Mouse (Mus musculus) spleen, adult 18-20 months (tissue): ENCODE results near the gene Gm44579.
A peak's percentile ranks its signal among the peaks of the same experiment; 100 is the strongest.

Source experiments
- DNase-seq, 2 experiments: peaks; one replicate each; pipeline ENCODE4 v3.0.0; 2022; ENCODE audit warnings: mixed read lengths in 2 of 2

The Gm44579 gene

DNA sequence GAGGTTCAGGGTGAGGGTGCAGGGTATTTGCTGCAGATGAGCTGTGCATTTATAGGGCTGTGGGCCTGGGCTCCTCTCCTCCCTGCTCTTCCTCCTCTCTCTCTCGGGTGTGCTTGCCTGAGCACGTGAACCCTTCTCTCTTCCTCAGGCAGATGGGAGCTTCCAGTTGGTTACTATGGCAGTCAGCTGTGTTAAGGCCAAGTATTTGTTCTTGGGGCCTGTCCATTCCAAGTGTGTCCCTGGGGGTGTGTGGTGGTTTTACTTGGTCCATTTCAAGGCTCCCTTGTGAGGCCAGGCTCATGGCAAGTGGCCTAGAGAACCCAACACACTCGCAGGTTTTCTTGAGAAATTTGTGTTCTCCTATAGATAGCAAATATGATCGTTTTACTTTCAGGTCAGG lies at the start of gene Gm44579, which contains the start of gene Olfr287:
Gene Gm44579, minus strand, starts transcription at position 101 of the 400 bp plus-strand sequence.
Gene Olfr287, minus strand, starts transcription at position 180 of the 400 bp plus-strand sequence.
- DNase-seq = no peak

DNA sequence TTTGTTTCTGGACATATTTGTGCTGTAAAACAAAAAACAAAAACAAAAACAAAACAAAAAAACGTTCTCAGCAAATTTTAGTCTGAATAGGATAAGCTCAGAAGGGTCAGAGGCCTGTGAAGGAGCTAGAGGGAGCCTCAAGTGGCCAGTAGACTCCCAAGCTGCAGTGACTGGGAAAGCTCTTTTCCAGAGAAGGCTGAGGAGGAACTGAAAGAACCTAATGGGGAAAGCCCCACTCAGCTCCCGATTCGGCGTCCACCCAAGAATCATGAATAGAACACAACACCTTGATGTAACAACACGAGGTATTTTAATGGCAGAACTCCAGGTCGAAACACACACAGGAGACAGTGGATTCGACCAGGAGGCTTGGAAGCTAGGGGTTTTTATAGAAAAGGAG lies 37.0 kb upstream of the Gm44579 start:
- DNase-seq = no peak

DNA sequence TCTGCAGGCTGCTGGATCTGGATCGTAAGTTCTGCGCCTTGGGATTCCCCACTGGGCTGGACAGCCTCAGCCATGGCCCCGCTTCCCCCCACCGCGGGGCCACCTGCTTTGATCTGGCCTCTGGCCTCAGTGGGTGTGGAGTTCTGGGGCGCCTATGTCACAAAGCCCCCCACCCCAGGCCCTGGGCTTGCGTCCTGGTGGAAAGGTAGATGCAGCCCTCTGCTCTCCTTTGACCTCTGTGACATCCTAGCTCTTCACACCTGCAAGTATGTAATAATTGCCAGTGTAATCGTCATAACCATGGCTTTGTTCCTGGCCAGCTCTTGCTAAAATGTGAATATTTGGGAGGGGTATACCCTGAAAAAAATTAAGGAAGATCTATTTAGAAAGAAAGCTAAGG lies 36.4 kb upstream of the Gm44579 start, which contains the start of gene H1fnt:
Gene H1fnt, minus strand, starts transcription at position 101 of the 400 bp plus-strand sequence.
- DNase-seq = no peak

DNA sequence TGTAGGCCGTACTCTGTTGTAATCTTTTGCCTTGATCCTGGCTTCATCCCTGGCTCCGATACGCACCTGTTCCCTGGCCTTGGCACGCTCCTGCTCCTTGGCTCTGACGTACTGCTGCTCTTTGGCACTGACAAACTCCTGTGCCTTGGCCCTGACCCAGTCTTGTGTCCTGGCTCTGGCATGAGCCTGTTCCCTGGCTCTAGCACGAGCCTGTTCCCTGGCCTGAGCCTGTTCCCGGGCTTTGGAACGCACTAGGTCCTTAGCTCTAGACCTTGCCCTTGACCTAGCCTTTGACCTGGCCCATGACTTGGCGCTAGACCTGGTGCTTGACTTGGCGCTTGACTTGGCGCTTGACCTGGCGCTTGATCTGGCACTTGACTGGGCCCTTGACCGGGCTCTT lies 35.5 kb upstream of the Gm44579 start:
- no peak for DNase-seq

DNA sequence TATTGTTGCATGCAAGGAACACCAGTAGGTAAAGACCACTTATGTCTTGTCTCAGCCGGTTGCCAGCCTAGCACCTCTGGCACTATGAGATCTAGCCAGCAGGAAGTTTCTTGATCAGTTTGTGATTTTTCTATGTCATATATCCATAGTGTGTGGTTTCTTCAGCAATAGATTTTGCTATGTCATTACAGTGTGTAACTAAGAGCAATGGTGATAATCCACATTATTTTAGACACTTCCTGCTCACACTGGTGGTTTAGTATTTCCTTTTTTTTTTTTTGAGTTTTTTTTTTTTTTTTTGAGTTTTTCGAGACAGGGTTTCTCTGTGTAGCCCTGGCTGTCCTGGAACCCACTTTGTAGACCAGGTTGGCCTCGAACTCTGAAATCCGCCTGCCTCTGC lies 14.7 kb upstream of the Gm44579 start:
- DNase-seq = no peak

DNA sequence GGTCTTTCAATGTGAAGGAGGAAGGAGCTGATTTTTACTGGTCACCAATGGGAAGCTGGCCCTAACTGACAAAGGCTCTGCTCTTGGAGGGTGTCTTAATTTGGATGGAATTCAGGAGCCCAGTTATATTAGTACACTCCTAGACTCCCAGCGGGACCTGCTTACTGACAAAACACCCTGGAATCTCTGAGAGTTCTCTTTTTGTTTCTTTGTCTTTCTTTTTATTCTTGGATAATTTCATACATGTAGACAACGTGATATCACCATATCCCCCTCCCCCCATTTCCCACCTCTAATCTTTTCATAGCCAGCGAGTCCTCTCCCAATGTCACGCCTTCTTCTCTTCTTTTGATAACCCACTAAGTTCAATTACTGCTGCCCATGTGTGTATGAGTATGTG lies 13.6 kb upstream of the Gm44579 start, which contains the start of gene Olfr286:
Gene Olfr286, minus strand, starts transcription at position 101 of the 400 bp plus-strand sequence.
- DNase-seq = no peak

DNA sequence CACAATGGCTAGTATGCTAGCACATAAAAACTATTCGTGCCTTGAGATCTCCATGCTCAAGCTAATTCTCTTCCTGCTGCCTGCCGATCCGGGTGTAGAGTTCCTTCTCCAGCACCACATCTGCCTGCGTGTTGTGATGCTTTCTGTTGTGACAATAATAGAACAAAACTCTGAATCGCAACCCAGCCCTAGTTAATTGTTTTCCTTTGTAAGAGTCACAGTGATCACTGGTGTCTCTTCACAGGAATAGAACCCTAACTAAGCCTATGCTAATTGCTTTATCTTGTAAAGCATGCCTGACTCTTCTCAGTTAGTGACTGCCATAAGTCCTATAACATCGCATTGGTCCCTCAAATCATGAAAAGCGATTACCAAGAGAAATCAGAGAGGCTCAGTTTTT lies 5.3 kb upstream of the Gm44579 start:
- no peak for DNase-seq

DNA sequence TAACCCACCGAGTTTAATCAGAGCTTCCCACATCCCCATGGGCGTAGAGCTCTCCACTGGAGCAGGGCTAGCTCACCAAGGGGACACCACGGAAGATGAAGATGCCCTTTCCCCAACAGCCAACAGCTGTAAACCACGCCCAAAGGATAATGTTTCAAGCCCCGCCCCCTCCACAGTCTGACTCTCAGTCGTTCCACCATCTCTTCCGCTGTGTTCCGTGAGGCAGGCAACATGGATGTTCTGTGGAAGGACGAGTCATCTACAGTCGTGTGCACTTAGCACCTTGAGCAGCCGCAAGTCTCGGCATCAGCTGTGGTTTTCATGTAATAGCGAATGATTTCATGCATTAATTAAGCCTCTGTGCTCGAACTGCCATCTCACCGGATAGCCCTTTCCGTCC lies 4.8 kb upstream of the Gm44579 start:
- DNase-seq = no peak

DNA sequence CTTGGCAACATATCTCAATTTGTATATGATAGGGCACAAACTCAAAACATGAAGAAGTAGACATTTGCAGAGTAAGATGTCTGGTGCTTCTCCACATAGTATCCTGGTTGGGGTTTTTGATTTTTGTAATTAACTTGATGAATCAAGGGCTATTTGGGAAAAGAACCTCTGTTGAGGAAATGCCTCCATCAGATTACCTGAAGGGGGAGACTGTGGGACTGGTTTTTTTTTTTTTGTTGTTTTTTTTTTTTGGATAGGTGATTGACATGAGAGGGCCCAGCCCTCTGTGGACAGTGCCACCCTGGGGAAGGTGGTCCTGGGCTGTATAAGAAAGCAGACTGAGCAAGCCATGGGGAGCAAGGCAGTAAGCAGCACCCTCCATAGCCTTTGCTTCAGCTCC lies 1.6 kb upstream of the Gm44579 start:
- DNase-seq = no peak

DNA sequence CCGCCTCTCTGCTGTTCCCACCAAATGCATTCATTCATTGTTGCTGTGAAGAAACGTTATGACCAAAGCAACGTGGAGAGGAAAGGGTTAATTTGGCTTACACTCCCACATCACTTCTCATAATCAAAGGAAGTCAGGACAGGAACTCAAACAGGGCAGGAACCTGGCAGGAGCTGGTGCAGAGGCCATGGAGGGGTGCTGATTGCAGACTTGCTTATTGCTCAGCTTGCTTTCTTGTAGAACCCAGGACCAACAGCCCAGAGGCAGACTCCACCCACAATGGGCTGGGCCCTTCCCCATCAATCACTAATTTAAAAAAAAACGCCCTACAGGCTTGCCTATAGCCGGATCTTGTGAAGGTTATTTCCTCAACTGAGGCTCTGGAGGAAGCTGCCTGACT lies 6.6 kb downstream of the Gm44579 start:
- no peak for DNase-seq

DNA sequence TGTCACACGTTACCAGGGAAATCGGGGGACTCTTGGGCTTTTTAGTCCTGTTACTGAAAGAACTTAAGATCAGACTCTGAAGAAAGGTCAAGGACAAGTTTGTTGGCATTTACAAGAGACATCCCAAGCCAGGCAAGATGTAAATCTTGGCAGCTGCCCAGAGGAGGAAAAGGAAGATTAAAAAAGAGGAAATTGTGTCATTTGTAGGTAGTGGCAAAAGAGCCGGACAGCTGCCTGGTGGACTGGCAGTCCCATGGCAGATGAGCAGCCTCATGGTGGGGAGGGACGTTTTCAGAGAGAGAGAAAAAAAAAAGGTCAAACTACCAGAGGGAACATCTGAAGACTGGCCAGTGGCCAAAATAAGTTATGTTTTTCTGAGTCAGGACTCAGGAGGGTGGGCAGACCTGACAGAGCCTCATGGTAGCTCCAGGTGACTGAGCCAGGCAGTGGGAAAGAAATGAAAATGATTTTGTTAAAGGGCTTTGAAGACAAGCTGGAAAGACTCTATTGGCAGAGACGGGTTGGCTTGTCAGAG lies 7.4 kb downstream of the Gm44579 start:
- no peak for DNase-seq

DNA sequence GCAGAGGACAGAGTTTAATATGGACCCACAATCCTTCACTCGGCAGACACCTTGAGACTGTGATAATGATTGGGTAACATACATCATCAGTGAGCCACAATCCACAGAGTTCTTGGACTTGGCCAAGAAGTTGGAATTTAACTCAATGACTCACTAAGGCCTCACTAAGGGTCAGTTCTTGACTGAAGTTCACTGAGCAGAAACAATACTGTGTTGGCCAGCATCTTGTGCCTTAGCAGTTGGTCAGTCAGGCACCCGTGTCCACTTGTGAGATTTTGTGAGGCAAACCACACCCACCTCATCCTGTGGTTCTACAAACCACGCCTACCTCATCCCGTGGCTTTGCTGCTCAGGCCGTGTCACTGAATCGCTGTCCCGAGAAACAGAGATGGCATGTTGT lies 11.1 kb downstream of the Gm44579 start:
- no peak for DNase-seq

DNA sequence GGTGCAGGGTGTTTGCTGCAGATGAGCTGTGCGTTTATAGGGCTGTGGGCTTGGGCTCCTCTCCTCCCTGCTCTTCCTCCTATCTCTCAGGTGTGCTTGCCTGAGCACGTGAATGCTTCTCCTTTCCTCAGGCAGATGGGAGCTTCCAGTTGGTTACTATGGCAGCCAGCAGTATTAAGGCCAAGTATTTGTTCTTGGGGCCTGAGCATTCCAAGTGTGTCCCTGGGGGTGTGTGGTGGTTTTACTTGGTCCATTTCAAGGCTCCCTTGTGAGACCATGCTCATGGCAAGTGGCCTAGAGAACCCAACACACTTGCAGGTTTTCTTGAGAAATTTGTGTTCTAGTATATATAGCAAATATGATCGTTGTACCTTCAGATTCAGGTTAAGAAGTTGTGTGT lies 25.3 kb downstream of the Gm44579 start, which contains the start of gene Olfr288:
Gene Olfr288, minus strand, starts transcription at position 101 of the 400 bp plus-strand sequence.
- DNase-seq = no peak

DNA sequence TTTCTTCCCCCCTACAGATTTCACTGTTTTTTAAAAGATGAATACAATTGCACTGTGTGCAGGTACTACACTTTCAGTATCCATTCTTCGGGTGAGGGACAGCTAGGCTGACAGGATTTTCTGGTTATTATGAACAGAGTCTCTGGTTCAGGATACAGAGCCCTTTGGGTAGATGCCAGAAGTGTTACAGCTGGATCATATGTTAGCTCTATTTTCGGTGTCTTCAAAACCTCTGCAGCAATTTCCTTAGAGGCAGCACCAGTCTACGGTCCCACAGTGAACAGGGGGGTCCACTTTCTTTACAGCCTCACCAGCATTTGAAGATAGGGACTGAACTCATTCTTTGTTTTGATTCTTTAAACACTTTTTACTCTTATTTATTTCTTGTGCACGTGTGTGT lies 36.3 kb downstream of the Gm44579 start:
- DNase-seq = no peak

DNA sequence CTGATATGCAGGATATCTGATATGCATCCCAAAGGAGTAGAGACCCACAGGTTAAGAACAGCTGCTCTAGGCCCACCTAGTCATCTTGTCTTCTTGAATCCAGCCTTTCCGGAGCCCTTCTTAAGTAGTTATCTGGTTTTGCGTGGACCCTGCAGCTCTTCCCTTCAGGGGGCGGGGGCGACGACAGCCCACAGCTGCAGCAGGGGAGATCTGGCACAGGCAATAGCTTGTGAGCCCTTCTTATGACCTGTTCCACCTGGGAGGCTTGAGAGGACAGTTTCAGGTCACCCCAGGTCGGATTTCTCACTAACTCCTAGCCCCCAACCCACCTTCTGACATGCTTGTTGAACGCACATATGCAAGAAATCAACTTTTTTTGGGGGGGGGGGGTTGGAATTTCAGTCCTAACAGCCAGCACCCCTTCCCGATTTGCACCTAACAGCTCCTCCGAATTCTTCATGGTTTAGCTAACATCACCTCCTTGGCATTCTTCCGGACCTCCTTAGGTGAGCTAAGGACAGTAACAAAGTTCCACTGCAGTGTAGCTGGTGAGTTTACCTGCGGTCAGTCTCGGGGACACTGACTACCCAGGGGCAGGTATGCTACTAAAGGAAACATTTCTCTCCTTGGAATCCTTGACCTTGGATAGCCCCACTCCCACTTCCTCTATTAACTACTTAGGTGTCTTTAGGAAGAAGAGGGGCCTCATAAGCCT lies 38.8 kb downstream of the Gm44579 start:
- DNase-seq = no peak

DNA sequence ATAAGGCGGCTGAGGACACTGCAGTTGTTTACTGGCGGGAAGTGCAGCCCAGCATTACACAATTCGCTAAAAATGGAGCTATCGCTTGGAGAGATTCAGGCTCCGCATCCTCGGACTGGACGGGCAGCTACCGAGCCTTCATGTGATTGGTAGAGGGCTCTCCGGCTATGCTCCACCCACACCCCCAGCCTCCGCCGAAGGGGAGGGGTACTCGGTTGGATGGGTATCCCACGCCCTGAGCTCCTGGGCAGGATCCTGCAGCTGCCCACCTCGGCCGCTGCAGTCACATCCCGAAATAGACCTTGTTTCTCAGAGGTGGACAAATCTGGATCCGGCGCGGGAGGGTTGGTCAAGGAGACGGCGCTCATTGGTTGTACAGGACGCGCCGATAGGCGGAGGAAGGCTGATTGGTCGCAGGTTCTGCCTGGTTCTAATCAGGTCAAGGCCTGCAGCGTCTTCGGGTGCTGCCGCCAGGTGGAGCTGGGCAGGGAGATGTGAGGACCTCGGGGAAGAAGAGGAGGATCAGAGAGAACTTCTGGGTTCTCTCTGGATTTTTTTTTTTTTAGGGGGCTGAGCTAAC lies 39.6 kb downstream of the Gm44579 start:
- DNase-seq = peak; percentile 62 to 76

DNA sequence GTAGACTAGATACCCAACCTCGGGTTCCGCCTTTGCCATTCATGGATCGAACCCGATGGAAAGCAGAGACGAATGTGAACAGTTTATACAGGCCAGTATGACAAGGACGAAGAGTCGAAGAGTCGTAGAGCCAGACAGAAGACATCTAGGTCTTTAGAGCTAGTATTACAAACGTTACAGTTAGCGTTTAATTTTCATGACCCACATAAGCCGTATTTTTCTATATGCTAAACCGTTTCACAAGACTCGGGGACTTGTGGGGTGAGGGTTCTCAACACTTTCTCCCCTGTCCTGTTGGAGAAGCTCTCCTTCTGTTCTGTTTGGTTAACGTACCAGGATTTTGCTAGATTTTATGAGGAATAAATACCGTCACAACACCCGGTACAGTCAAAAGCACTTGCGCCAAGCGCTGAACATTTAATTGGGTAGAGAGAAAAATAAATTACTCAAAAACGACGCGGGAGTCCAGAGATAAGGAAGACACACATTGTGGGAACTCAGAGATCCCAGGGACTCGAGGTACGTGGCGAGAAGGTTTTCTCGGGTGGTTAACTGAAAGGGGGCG lies 40.1 kb downstream of the Gm44579 start:
- no peak for DNase-seq

DNA sequence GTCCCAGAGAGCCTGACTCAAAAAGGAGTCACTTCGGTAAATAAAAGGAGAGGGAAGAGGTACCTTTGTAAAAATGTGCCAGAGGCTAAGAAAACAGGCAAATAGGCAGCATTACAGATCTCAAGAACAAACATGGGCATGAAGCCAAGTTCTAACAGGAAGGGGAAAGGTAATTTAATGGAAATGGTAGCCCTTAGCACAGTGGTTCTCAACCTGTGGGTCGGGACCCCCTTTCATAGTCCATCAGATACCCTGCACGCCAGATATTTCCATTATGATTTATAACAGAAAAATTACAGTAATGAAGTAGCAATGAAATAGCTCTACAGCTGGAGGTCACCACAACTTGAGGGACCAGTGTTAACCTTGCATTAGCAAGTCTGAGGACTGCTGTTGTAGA lies 43.5 kb downstream of the Gm44579 start:
- no peak for DNase-seq

DNA sequence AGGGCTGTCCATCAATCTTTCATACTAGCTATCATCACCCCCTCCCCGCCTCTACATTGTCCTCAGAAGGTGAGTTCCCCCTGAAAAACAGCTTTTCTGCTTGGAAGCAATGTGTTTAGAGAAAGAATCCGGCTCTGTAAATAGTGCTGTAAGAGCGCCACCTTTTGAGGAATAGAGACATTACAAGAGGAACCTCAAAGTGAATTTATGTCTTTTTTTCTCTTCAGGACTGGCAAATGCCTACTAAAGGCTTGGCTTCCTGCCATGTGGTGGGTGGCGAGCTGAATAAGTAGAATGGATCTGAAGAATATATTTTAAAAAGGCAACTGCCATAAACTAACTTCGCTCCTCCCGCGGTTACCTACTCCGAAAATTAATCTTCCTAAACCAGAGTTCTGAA lies 47.0 kb downstream of the Gm44579 start:
- DNase-seq = no peak

DNA sequence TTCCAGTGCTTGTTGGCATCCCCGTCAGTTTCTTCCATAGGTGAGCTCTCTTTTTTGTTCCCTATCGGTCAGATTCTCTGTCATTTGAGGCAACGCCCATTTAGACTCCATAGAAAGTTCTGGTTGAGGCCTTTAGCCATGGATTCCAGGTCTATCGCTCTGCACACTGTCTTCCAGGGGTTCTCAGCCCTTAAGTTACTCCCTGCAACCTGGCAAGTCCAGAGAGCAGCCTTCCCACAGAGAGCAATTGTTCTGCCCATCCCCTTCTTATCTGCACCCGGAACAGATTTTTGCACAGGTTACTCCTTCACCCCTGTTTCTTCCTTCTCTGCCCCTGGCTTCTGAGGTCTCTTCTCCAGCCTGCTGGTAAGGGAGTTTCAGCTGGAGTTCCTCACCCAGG lies 48.7 kb downstream of the Gm44579 start:
- DNase-seq = no peak

DNA sequence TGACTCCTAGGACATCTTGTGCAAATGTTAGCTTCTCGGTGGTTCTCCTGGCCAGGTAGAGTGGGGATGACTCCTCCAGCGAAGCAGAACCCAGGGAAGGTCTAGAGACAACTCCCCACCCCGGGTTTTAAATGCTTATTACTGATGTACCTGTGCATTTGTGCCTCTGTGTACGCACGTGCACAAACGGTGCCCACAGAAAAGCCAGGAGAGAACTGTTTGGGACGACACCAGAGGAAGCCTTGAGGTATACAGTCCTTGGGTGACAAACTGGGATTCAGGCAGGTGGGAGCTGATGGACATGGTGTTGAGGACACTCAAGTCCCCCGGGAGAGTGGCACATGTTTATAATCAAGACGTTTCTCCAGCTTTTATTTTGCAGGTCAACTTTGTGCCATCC lies 49.9 kb downstream of the Gm44579 start:
- no peak for DNase-seq

DNA sequence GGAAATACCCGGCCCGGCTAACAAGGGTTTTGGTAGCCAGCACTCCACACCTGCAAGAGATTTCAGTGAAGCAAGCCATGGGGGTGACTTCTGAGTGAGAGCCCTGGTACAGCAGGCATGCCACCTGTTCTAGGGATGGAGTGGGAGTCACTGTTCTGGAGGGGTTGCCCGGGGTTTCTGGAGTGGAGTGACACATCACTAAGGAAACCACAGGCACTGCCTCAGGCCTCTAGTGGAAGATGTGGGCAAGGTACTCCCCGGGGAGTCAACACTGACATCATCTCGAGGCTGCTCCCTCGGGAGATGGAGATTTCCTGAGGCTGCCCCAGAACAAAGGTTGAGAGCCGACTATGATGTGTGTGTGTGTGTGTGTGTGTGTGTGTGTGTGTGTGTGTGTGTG lies 50.4 kb downstream of the Gm44579 start:
- DNase-seq = no peak

DNA sequence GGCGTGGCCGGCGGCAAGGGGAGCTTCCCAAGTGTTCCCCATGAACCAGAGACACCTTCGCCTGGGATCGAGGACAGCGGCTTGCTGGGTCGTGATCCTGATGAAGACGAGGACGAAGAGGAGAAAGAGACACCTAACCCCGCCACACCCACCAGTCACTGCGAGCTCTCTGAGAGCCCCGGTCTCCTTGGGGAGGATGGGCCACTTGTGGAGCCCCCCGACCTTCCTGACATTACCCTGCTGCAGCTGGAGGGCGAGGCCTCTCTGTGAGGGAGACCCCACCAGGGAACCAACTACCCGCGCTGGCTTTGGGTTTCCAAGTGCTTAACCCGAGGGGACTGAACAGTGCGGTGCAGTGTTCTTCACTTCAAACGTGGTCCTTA lies 52.2 kb downstream of the Gm44579 start:
- DNase-seq = no peak
